Mouse (Mus musculus) monocyte, adult 5-6 weeks (primary cell): ENCODE measurements at regions not wholly inside any gene's neighbourhood (a gene's known extent, or its start where the extent isn't known, plus 50 kb on each side); places are given as distances from the start of the nearest gene placed in this dataset.

ENCODE experiments used
- ATAC-seq: fragments of 153-309, 156-312 bp; replicated peaks from 2 replicates; pipeline ENCODE4 v1.8.0; 2017; ENCODE audit warnings: mild to moderate bottlenecking; ENCODE audit not compliant: low TSS enrichment, insufficient number of reproducible peaks, severe bottlenecking, poor library complexity, low FRiP score

DNA sequence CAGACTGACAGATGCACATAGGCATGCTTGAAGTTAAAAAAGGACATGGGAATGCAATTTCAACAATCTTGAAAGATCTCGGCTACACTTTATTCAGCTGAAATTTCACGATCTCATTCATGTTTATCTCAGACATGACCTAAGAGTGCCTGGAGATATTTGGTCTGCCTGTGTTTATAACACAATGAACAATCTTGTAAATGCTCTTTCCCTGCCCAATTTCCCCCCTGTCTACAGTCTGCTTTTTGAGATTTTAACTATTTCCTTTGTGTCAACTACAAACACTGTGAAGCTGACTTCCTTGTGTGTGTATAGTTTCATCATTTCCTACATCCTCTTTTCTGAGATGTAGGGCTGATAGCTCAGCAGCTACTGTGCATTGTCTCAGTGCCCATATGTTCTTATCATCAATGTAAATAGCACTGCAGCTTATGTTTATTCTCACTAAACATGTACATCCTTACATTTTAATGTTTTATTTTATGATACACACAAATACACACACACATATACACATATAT is 319.4 kb upstream of the A1bg start:
- no peak for ATAC-seq

DNA sequence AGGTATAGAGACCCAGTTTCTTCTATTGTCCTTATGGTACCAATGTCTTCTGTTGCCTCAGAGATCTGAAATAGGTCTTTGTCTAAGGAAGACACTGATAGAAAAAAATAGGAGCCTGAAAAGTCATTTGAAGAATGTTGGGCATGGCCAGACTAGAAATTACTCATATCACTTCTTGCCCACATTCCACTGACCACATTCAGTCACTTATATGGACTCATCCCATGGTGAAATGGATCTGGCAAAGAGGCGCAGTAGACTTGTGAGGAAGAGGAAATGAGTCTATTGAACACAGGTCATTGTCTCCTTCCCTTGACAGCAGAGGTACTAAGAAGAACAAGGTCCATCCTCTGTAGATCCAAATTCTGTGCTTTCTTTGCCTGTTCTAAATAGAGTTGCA is 318.9 kb upstream of the A1bg start:
- ATAC-seq, result no peak

DNA sequence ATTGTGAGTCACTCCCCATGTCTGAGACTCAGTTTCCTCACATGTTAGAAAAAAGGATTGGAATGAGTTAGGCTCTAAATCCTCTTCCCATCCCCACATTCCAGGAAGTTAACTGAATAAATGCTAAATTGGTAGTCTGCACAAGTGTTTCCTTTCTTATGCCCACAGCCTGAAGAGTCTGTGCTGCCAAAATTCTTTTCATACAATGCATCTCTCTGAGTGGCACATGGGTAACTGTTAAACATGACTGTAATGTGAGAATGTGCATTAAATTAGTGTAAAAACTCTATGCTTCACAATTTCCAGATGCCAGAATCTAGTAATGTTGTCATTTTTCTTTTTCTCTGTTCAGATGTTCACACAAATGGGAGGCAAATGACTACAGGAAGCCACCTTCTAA is 317.5 kb upstream of the A1bg start:
- no peak for ATAC-seq

DNA sequence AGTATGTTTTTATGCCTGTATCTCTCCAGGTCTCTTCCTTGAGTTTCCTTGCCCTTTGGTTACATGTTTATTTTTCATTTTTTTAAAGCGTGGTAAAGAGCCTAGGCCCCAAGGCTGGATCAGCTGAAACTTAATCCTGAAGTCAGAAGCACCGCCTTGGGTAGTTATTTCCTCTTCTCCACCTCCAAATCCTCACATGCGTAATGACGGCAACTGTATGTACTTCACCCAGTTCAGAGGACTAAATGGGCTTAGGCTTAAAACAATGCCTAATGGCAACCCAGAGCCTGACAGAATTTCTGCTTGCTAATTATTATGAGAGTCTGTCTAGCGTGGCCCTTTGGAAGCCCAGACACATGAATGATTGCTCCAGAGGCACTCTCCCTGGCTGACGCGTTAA is 316.6 kb upstream of the A1bg start:
- ATAC-seq, result no peak

DNA sequence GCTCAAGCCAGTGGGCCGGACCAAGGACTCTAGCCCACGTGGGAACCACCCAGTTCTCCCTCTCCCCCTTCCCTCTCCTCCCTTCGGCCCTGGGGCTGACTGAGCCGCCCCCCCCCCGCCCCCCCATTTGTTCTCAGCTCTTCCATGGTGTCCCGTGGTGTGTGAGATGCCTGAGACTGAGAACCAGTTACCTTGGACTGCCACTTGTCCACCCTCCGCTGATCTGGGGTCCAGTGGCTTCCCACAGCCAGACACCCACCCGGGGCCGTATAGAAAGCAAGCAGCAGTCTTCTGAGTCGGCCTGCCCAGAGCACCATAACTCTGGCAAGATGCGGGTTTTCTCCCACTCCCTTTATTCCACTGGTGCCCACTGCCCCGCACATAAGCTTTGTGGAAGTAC is 316.2 kb upstream of the A1bg start:
- no peak for ATAC-seq

DNA sequence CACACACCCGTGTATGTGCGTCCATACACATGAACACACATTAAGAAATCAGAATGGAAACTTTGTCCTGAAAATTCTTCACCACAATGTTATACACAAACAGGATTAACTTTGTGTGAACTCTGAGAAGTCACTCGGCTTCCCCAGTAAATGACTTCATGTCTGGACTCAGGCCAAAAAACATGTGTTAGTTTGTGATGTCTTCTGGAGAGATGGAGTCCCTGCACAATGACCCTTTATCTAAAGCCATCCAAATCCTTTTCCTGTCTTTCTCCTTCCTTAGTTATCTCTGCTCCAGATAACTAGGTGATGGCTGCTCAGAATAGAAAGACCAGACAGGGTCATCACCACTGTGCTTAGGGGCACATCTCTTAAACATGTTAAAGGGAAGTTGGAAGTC is 306.8 kb upstream of the A1bg start:
- no peak for ATAC-seq

DNA sequence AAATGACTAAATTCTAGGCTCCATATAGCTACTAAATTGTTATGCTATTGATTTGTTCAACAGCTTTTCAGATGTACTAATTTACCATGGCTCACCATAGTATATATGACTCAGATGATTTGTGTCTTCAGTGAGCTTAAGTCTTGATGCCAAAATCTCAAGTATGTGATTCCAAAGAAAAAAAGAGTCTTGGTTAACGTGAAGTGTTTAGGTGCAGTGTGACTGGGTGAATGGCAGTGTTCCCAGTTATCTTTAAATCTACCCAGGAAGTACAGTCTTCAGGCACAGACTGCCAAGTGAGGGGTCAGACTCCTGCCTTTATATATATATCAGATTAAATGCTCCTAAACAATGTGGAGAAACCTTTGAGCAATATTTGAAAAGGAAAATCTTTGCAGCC is 300.1 kb upstream of the A1bg start:
- ATAC-seq, result no peak

DNA sequence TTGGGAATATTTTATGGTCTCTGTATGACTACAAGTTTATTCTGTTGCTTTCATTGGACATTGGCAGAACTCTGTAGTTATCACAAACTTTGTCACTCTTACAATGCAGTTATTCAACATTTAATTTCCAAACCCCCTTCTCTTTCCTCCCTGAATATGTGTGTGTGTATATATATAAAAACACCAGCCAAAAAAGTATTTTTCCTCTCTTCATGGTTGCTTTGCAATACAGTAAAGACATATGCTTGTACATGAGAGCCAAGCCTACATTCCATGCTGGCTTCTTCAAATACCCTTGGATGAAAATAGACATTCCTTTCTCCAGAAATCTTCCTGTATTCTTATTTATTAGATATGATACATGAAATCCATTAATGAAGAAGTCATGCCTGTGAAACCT is 287.3 kb upstream of the A1bg start:
- no peak for ATAC-seq

DNA sequence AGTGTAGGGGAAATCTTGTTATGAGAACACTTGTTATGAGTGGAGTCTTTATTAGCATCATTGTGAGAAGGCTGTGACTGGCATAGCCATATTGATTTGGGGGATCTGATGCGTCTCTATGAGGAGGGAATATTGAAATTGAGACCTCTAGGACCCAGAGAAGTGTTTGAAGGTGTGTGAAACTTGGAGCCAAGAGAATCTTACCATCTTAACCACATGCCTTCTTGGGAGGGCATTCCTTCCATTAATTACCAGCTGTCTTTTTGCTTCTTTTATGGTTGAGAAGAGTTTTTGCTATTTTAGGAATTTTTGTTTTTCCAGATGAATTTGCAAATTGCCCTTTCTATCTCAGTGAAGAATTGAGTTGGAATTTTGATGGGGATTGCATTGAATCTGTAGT is 267.2 kb upstream of the A1bg start:
- no peak for ATAC-seq

DNA sequence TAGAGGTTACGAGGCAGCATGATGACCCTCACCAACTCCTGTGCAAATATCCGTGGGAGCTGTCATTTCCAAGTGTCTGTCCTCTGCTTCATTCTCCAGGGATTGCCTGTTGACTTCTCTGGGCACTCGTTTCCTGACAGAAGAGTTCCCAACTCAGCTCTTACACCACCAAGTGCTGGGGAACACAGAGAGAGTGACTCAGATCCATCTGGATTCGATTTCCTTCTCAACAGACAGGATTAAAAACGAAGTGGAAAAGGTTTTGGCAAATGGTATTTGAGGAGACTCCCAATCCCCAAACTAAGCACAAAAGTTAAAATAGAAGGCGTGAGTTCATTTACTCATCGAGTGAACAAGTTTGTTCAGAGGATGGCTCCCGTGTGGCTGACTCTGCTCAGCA is 266.7 kb upstream of the A1bg start:
- no peak for ATAC-seq

DNA sequence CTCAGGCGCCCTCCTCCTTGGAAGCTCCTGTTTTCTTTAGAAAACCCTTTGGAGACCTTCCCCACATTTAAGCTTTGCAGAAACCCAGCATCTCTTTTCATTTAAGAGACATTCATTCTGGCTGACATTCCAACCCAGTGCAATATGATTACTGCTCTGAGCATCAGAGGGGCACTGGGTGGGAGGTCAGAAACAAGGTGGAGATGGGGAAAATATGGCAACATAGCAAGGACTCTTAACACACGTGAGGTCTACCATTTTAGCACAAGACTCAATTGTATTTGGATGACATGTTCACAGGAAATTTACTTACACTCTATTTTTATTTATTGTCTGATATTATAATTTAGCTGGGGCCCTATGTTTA is 261.8 kb upstream of the A1bg start:
- ATAC-seq, result no peak

DNA sequence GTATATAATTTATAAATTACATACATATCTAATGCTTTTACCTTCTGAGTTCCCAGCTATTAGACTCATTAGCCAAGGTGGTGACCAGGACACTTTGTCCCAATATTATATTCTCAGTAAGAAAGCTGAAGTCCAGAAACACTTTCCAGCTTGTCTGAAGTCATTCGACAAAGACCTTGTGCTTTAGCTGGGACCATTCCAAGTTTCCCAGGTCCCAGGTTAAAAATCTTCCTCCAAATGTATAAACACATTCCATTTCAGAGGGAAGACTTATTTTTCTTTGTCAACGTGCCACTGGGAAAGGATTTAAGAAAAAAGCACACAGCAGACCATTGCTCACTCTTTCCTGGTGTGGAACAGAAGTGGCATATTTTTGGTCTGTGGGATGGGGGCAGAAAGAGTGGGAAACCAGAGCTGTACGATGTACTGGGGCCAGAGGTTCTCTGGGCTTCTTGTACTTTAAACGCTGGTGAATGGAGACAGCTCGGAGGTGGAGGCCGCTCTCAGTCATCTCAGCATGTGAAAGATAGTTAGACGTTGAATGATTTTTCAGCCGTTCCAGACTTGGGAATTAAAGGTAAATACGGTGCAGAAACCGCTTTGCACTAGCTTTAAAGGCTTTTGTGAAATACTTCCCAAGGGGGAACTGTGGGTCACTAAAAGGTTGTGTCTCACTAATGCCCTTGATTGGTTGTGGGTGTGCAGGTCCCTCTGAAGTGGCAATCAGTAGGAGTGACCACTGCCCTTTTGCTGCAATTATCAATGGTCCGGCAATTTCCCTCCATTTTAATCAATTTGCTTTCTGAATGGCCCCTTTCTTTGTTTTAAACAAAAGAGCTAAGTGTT is 261.2 kb upstream of the A1bg start:
- no peak for ATAC-seq

DNA sequence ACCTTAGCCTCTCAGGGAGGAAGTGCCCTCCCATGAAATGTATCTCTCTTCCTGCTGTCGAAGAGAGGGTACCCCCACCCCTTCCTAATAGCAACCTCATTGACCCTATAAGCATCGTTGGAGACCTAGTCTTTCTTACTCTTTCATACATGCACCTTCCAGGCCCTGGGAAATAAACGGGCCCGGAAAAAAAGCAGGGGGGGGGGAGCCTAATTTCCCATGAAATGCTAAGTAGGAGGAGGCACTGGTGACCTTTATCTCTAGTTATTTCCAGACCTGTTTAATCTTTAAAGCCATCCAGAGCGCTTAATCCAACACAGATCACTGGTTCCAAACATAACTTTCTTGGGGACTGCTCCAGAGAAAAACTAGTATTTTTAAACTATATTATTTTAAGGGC is 260.5 kb upstream of the A1bg start:
- ATAC-seq, result no peak

DNA sequence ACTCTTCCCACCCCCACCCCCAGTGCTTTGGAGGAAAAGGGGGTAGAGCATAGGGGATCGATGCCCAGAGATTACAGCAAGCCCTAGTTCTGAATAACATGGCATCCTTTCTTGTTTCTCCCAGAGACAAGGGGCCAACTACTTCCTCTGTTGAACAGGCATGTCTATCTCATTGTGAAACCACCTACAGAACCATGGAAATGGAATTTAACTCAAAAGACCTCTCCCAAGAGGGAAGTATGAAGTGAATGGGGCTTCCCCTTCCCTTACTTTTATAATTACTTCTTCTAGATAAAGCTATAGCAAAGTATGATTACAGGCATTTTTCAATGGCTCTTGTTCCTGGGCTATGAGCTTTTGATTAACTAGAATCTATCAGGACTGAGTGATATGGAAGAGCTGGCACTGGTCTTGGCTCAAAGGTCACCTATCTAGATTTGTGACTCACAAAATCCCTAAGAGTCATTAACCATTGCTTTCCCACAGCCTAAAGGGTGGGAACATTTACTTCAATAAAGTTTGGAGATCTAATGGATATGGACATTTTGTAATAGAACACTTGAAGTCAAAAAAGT is 246.1 kb upstream of the A1bg start:
- ATAC-seq, result no peak

DNA sequence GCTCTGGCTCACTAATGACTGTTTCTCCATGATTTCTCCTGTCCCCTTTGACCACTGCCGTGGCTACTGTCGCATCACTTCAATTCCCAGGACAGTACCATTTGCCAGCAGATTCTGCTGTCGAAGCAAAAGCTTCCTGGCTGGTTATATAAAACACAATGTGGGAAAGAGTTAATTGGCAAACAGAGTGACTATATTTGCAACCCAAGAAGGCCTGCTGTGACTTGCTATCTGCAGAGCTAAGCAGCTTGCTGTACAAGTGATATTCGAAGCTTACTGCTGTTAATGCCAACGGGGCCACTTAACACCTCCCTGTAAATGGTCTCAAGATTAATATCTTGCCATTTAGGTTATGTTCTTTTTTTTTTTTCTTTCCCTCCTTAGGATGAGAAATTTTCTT is 242.2 kb upstream of the A1bg start:
- ATAC-seq, result no peak

DNA sequence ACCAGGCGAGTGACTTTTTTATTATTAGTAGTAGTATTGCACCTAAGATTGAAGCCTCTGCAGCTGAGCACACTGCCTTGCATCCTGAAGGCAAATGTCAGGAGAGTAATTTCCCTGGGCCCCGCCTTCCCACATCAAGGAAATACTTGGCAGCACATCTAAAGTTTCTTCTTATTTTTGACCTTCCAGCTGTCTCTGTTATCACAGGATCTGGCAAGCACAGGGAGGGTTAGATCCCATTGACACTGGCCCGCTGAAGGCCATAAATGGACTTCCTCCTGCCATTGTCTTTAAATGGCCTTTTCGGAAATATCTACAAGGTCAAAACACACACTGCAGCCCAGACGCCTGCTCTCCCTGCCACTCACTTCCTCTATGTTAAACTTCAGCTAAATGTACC is 238.6 kb upstream of the A1bg start:
- no peak for ATAC-seq

DNA sequence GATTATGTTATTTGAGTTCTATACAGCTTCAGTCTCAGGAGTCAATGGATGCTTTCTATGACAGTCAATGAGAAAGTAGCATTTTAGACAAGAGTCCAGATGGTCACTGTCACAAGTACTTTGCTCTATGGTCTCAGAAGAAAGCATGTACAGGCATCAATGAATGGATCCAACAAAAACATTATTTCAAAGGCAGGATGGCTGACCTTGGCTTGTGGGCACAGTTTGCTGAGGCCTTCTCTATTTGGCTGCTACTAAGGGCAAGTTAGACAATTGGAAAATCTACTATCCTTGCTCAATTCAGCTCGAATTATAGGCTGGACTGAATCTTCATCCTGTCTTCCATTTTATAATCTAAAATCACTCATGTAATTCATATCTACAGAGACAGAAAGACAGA is 237.9 kb upstream of the A1bg start:
- ATAC-seq, result no peak

DNA sequence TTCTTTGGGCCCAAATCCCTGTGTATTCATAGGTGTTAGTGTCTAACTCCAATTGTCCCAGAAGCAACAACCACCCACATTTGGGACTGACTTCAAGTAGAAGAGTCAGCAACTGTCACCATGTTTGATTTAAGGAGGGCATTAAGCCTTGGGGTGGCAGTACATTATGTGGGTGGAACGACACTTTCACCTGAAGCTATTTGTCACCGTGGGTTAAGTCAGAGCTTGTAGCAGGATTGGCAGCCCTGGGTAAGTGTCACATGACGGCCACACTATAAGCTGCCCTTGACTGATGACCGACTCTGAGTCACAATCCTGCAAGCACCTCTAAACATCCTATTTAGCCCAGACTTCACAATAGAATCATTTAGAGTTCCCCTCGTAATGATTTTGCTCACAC is 236.7 kb upstream of the A1bg start:
- ATAC-seq, result no peak

DNA sequence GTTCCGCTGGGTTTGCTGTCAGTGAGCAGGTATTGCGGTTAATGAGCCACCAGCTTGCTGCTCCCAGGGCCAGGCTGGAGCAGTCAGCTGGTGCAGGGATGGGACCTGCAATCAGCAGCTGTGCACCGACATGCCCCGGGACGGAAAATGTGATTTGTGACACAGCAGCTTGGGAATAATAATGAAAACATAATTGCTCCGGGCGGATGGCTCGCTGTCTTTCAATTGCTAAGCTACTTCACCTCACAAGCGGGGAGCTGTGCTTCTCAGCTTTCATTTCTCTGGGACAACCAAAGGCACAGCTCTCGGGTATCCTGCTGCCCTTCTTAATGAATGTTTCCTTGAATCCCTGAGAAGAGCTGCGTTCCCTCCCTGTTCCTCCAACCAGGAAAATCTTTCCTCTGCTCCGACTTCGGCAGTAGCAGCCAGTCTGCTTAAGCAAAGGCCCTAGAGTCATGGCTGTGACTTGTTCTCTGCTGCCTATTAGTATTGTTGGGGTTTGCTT is 235.3 kb upstream of the A1bg start:
- ATAC-seq, result no peak

DNA sequence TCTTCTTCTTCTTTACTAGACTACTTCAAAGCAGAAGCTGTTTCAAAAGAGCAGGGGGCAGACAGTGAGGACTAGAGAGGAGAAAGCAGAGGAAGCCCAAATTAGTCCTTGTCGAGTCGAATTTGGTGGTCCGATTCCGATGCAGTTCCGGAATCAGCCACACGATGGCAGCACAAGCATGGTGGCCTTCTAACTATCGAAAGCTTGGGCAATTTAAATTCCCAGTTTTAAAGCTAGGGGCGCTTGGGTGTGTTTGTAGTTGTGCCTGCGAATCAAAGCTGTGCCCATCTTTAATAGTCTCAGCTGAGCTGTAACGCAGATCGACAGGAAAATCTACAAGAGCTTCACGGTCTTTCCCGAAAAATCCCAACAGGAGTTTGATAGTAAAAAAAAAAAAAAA is 234.7 kb upstream of the A1bg start:
- ATAC-seq, result 0 out of 2 replicates have a peak, but pooled peaks have one; percentile 64
